Mouse (Mus musculus) heart, postnatal 0 days (tissue): ENCODE measurements around the gene Timm22. TPM values are rescaled to one million over a fixed set of nuclear protein-coding genes. Genes with fewer than 3 reads are reported as not detected.

Experiments used
- ATAC-seq: fragments of 200-750 bp; cut with Nextera tagmentation; 2 replicates; pipeline ENCODE4 v1.8.0; 2017; ENCODE audit warnings: low read depth, moderate number of reproducible peaks, moderate library complexity; ENCODE audit not compliant: insufficient read depth
- DNase-seq: peaks from one replicate; pipeline ENCODE4 v3.0.0-alpha.2; 2016; ENCODE audit warnings: low spot score
- H3K27ac ChIP-seq: fragments of 300-500 bp; sonication (generic); 2 replicates; pipeline ENCODE4 v1.5.1; 2014; ENCODE audit warnings: low read depth, mild to moderate bottlenecking
- H3K27me3 ChIP-seq: fragments of 300-500 bp; sonication (generic); 2 replicates; pipeline ENCODE4 v1.6.1; 2014; ENCODE audit warnings: low read length, mixed read lengths; ENCODE audit not compliant: control insufficient read depth, insufficient read depth
- H3K36me3 ChIP-seq: fragments of 300-500 bp; sonication (generic); replicated peaks from 2 replicates; pipeline ENCODE4 v1.6.1; 2014; ENCODE audit warnings: low read length, mixed read lengths; ENCODE audit not compliant: control insufficient read depth, insufficient read depth
- H3K4me1 ChIP-seq: fragments of 300-500 bp; sonication (generic); 2 replicates; pipeline ENCODE4 v1.6.1; 2014; ENCODE audit warnings: antibody characterized with exemption; ENCODE audit not compliant: control insufficient read depth, insufficient read depth
- H3K4me2 ChIP-seq: fragments of 300-500 bp; sonication (generic); 2 replicates; pipeline ENCODE4 v1.6.1; 2014; ENCODE audit warnings: low read depth, mild to moderate bottlenecking, low read length, moderate library complexity
- H3K4me3 ChIP-seq: fragments of 300-500 bp; sonication (generic); 2 replicates; pipeline ENCODE4 v1.5.1; 2014; ENCODE audit warnings: low read depth, low read length
- H3K9ac ChIP-seq: fragments of 300-500 bp; sonication (generic); replicated peaks from 2 replicates; pipeline ENCODE4 v1.6.1; 2014; ENCODE audit warnings: low read depth, low read length, mixed read lengths
- H3K9me3 ChIP-seq: fragments of 300-500 bp; sonication (generic); replicated peaks from 2 replicates; pipeline ENCODE4 v1.6.1; 2016; ENCODE audit warnings: low read length; ENCODE audit not compliant: control insufficient read depth
- CTCF ChIP-seq: IDR thresholded peaks from 2 replicates; pipeline ENCODE4 v1.5.1; 2016; ENCODE audit warnings: antibody characterized with exemption, control low read depth, low read depth
- EP300 ChIP-seq: IDR thresholded peaks from 2 replicates; pipeline ENCODE4 v1.6.1; 2016; ENCODE audit warnings: antibody characterized with exemption, low read depth
- WGBS: fragments of 180-500 bp; shearing (Covaris S2); extraction: QIAGEN DNeasy Blood & Tissue Kit; methylation state at CpG from one replicate; pipeline ENCODE4 v1.1.7; 2014; 5-methylcytosine and 5-hydroxymethylcytosine counted together
- polyA plus RNA-seq: library from polyadenylated mRNA; unstranded; fragments of >200 nt; fragmentation: Nextera tagmentation; extraction: Ambion mirVana; gene quantifications from 2 replicates; pipeline ENCODE4 v1.2.1, GENCODE M21; 2015
- total RNA-seq: library from RNA; depleted of rRNA; stranded (reverse); fragments of >200 nt; gene quantifications from 2 replicates; pipeline ENCODE4 v1.2.3, GENCODE M21; 2014; ENCODE audit warnings: low replicate concordance

Timm22 gene
- total and polyA plus RNA-seq, 2 experiments from 2014 or later: 20.1 to 90.5 TPM

GRCm38 (mm10) chr11:76415001-76415400 is 8.2 kb downstream of the Timm22 start:
- no peak for DNase-seq
- no peak overlapping the region for H3K4me2 ChIP-seq
- no peak overlapping the region for H3K9ac ChIP-seq
- TF ChIP-seq CTCF: no peak
- no peak for TF ChIP-seq EP300
- H3K4me3 ChIP-seq: no peak overlapping the region
- peaks cover 82% of the 10 kb centered on the region for H3K36me3 ChIP-seq
- no peaks in the 10 kb centered on the region for H3K27me3 ChIP-seq
- no peaks in the 10 kb centered on the region for H3K4me1 ChIP-seq
- 89% methylated on average over 4 of the region's 4 CpGs for WGBS
- ATAC-seq: no peak
- no peak overlapping the region for H3K27ac ChIP-seq
- no peaks in the 10 kb centered on the region for H3K9me3 ChIP-seq

- no peak for ATAC-seq
- peaks cover 85% of the 10 kb centered on the region for H3K36me3 ChIP-seq
- 67% methylated on average over 2 of the region's 2 CpGs for WGBS
These were observed 9.2 kb downstream of the Timm22 start for GRCm38 (mm10) chr11:76415985-76416384.

GRCm38 (mm10) chr11:76418423-76418822 is 11.7 kb downstream of the Timm22 start:
- TF ChIP-seq EP300 (no peak), CTCF (no peak)
- Histone ChIP-seq H3K9ac (no peak overlapping the region), H3K27ac (no peak overlapping the region), H3K4me3 (no peak overlapping the region), H3K36me3 (peaks cover 86% of the 10 kb centered on the region), H3K27me3 (no peaks in the 10 kb centered on the region), H3K4me1 (no peaks in the 10 kb centered on the region), H3K4me2 (no peak overlapping the region), H3K9me3 (no peaks in the 10 kb centered on the region)
- 58% methylated on average over 8 of the region's 8 CpGs for WGBS
- ATAC-seq: 0 out of 2 replicates have a peak, but pooled peaks have one; percentile 26
- DNase-seq: no peak

More at GRCm38 (mm10) chr11:76415985-76416384, 9.2 kb downstream of the Timm22 start:
- Histone ChIP-seq H3K9me3 (no peaks in the 10 kb centered on the region), H3K27me3 (no peaks in the 10 kb centered on the region), H3K4me1 (no peaks in the 10 kb centered on the region), H3K4me2 (no peak overlapping the region), H3K9ac (no peak overlapping the region), H3K27ac (no peak overlapping the region), H3K4me3 (no peak overlapping the region)
- no peak for DNase-seq
- TF ChIP-seq CTCF (no peak), EP300 (no peak)

- H3K9ac ChIP-seq: no peak overlapping the region
- no peak overlapping the region for H3K27ac ChIP-seq
- no peaks in the 10 kb centered on the region for H3K9me3 ChIP-seq
- no peak overlapping the region for H3K4me2 ChIP-seq
- no peak for DNase-seq
- ATAC-seq: no peak
- H3K4me1 ChIP-seq: peaks cover 3% of the 10 kb centered on the region; the same call in 1 of the 2 replicates
- no peaks in the 10 kb centered on the region for H3K27me3 ChIP-seq
- peaks cover 78% of the 10 kb centered on the region for H3K36me3 ChIP-seq
- TF ChIP-seq CTCF: 0 out of 2 replicates have a peak, but pooled peaks have one; percentile 5
- no peak for TF ChIP-seq EP300
- whole genome bisulfite sequencing: 73% methylated on average over 4 of the region's 4 CpGs
- no peak overlapping the region for H3K4me3 ChIP-seq
These were observed 12.4 kb downstream of the Timm22 start for GRCm38 (mm10) chr11:76419179-76419578.

- Histone ChIP-seq H3K4me3 (no peak overlapping the region), H3K27me3 (no peaks in the 10 kb centered on the region), H3K9ac (no peak overlapping the region), H3K4me2 (no peak overlapping the region), H3K27ac (no peak overlapping the region), H3K36me3 (peaks cover 61% of the 10 kb centered on the region), H3K9me3 (no peaks in the 10 kb centered on the region), H3K4me1 (peaks cover 9% of the 10 kb centered on the region; the same call in 1 of the 2 replicates)
- no peak for ATAC-seq
- TF ChIP-seq EP300 (no peak), CTCF (no peak)
- 70% methylated on average over 4 of the region's 4 CpGs for WGBS
- DNase-seq: no peak
These were observed 14.1 kb downstream of the Timm22 start for GRCm38 (mm10) chr11:76420896-76421295.

- Histone ChIP-seq H3K9me3 (no peaks in the 10 kb centered on the region), H3K4me1 (peaks cover 45% of the 10 kb centered on the region), H3K9ac (no peak overlapping the region), H3K27ac (no peak overlapping the region), H3K36me3 (peaks cover 17% of the 10 kb centered on the region), H3K4me2 (no peak overlapping the region), H3K4me3 (no peak overlapping the region), H3K27me3 (no peaks in the 10 kb centered on the region)
- TF ChIP-seq EP300 (no peak), CTCF (no peak)
- ATAC-seq (no peak), DNase-seq (no peak)
- WGBS: 81% methylated on average over 6 of the region's 6 CpGs
These were observed 19.0 kb downstream of the Timm22 start for GRCm38 (mm10) chr11:76425749-76426148.
